24 mouse cellular contexts compared by ENCODE assay signal in genomic region chr12:118351421-118351820, GRCm38 (mm10).
"Had no signal": no experiment of that assay in that cellular context is flagged by ENCODE, and none has a peak within 500 bp of the region (broad histone marks: within the 10 kb centered on the region; RNA-seq: fewer than 3 reads in every experiment).

No protein-coding gene starts in this region.

- H3K9me3 ChIP-seq: heart, embryonic 10.5 days; heart, embryonic 12.5 days; hindbrain, embryonic 10.5 days; hindbrain, embryonic 12.5 days; limb, embryonic 13.5 days; limb, embryonic 15.5 days; liver, embryonic 12.5 days had no signal

- H3K4me3 ChIP-seq: gastrocnemius, adult 2 months; heart, embryonic 10.5 days; heart, embryonic 12.5 days; hindbrain, embryonic 10.5 days; hindbrain, embryonic 12.5 days; layer of hippocampus, adult 2 months; limb, embryonic 13.5 days; limb, embryonic 15.5 days; liver, embryonic 12.5 days had no signal

- H3K4me2 ChIP-seq: heart, embryonic 12.5 days; hindbrain, embryonic 12.5 days; hindbrain, embryonic 14.5 days; limb, embryonic 13.5 days; limb, embryonic 15.5 days; liver, embryonic 12.5 days had no signal

- H3K27me3 ChIP-seq: heart, embryonic 12.5 days; hindbrain, embryonic 12.5 days; limb, embryonic 13.5 days; limb, embryonic 15.5 days; liver, embryonic 12.5 days had no signal

- H3K36me3 ChIP-seq: heart, embryonic 10.5 days; heart, embryonic 12.5 days; hindbrain, embryonic 10.5 days; hindbrain, embryonic 12.5 days; limb, embryonic 13.5 days; limb, embryonic 15.5 days; liver, embryonic 12.5 days had no signal

- H3K27ac ChIP-seq: gastrocnemius, adult 2 months; heart, embryonic 10.5 days; hindbrain, embryonic 10.5 days; hindbrain, embryonic 12.5 days; hindbrain, embryonic 14.5 days; layer of hippocampus, adult 2 months; limb, embryonic 13.5 days; limb, embryonic 15.5 days; liver, embryonic 12.5 days had no signal

- DNase-seq: gastrocnemius, adult 2 months; gastrocnemius, postnatal 10 days; gastrocnemius, postnatal 25 days; heart, adult 18-20 months; heart, postnatal 10 days; heart, postnatal 4 days; kidney, adult 18-20 months; kidney, adult 8-10 months; kidney, postnatal 10 days; kidney, postnatal 25 days; kidney, postnatal 4 days; left cerebral cortex, postnatal 4 days had no signal

- ATAC-seq: hindbrain, embryonic 16.5 days; inflammation-experienced regulatory T-cells, adult 6 months; intestine, postnatal 0 days; liver, embryonic 12.5 days had no signal

- H3K4me1 ChIP-seq: heart, embryonic 10.5 days; heart, embryonic 12.5 days; hindbrain, embryonic 10.5 days; hindbrain, embryonic 12.5 days; limb, embryonic 13.5 days; limb, embryonic 15.5 days; liver, embryonic 12.5 days had no signal

- H3K9ac ChIP-seq: heart, embryonic 12.5 days; hindbrain, embryonic 12.5 days; hindbrain, embryonic 14.5 days; limb, embryonic 13.5 days; limb, embryonic 15.5 days; liver, embryonic 12.5 days had no signal
